Mouse (Mus musculus): ENCODE data around the gene Foxa2. TPM values are rescaled to one million over a fixed set of nuclear protein-coding genes. Genes with fewer than 3 reads are reported as not detected.

The Foxa2 gene
- 0.17 and 0.67 TPM in 2 replicates for polyA plus RNA-seq (2016; fragmentation: Nextera tagmentation; extraction: Ambion mirVana)

GRCm38 (mm10) chr2:148046799-148047165 is at the start of gene Foxa2:
TSS of gene Foxa2 (minus strand) at chr2:148046969.
- Histone ChIP-seq H3K4me3 (peak within 1 kb of the TSS; percentile 40), H3K27me3 (ENCODE audit: poor library complexity, severe bottlenecking) (peaks cover 100% of the 10 kb centered on the region), H3K4me1 (peaks cover 36% of the 10 kb centered on the region), H3K27ac (no peak within 1 kb of the TSS), H3K36me3 (replicated peaks) (no peaks in the 10 kb centered on the region), H3K9me3 (no peaks in the 10 kb centered on the region)
- DNase-seq (ENCODE audit: extremely low spot score, low spot score) = no peak
- WGBS = under 1% methylated on average over 19 of the region's 19 CpGs

GRCm38 (mm10) chr2:148092089-148092488 is 45.3 kb upstream of the Foxa2 start:
- 94% methylated on average over 2 of the region's 2 CpGs for WGBS
- Histone ChIP-seq H3K36me3 (replicated peaks) (no peaks in the 10 kb centered on the region), H3K27me3 (ENCODE audit: poor library complexity, severe bottlenecking) (no peaks in the 10 kb centered on the region), H3K4me3 (no peak overlapping the region), H3K9me3 (no peaks in the 10 kb centered on the region), H3K4me1 (peaks cover 3% of the 10 kb centered on the region), H3K27ac (no peak overlapping the region)
- DNase-seq (ENCODE audit: extremely low spot score, low spot score) = no peak

GRCm38 (mm10) chr2:148091657-148092056 is 44.9 kb upstream of the Foxa2 start:
- no peaks in the 10 kb centered on the region for H3K36me3 ChIP-seq (replicated peaks)
- DNase-seq (ENCODE audit: extremely low spot score, low spot score) = no peak
- no peaks in the 10 kb centered on the region for H3K9me3 ChIP-seq
- H3K4me1 ChIP-seq = no peaks in the 10 kb centered on the region
- H3K27me3 ChIP-seq (ENCODE audit: poor library complexity, severe bottlenecking) = no peaks in the 10 kb centered on the region
- 82% methylated on average over 6 of the region's 6 CpGs for WGBS
- H3K27ac ChIP-seq = no peak overlapping the region
- H3K4me3 ChIP-seq = no peak overlapping the region

GRCm38 (mm10) chr2:148090071-148090470 is 43.3 kb upstream of the Foxa2 start:
- H3K4me1 ChIP-seq = no peaks in the 10 kb centered on the region

GRCm38 (mm10) chr2:148085529-148085928 is 38.8 kb upstream of the Foxa2 start:
- WGBS = 80% methylated on average over 5 of the region's 5 CpGs
- no peak for DNase-seq (ENCODE audit: extremely low spot score, low spot score)
- Histone ChIP-seq H3K27me3 (ENCODE audit: poor library complexity, severe bottlenecking) (no peaks in the 10 kb centered on the region), H3K36me3 (replicated peaks) (no peaks in the 10 kb centered on the region), H3K27ac (no peak overlapping the region), H3K9me3 (no peaks in the 10 kb centered on the region), H3K4me1 (no peaks in the 10 kb centered on the region), H3K4me3 (no peak overlapping the region)

More at GRCm38 (mm10) chr2:148090071-148090470, 43.3 kb upstream of the Foxa2 start:
- H3K4me3 ChIP-seq = no peak overlapping the region
- H3K27me3 ChIP-seq (ENCODE audit: poor library complexity, severe bottlenecking) = no peaks in the 10 kb centered on the region
- DNase-seq (ENCODE audit: extremely low spot score, low spot score) = no peak
- WGBS = 83% methylated on average over 2 of the region's 2 CpGs
- H3K27ac ChIP-seq = no peak overlapping the region
- no peaks in the 10 kb centered on the region for H3K9me3 ChIP-seq
- no peaks in the 10 kb centered on the region for H3K36me3 ChIP-seq (replicated peaks)

- Histone ChIP-seq H3K27me3 (ENCODE audit: poor library complexity, severe bottlenecking) (no peaks in the 10 kb centered on the region), H3K27ac (no peak overlapping the region), H3K9me3 (no peaks in the 10 kb centered on the region), H3K36me3 (replicated peaks) (no peaks in the 10 kb centered on the region), H3K4me3 (no peak overlapping the region), H3K4me1 (no peaks in the 10 kb centered on the region)
- DNase-seq (ENCODE audit: extremely low spot score, low spot score) = no peak
- WGBS = 84% methylated on average over 4 of the region's 4 CpGs
These were observed 38.4 kb upstream of the Foxa2 start for GRCm38 (mm10) chr2:148085126-148085525.

- H3K4me3 ChIP-seq = no peak overlapping the region
- 23% methylated on average over 8 of the region's 8 CpGs for WGBS
These were observed 35.5 kb upstream of the Foxa2 start for GRCm38 (mm10) chr2:148082283-148082682.

GRCm38 (mm10) chr2:148060705-148061104 is 13.9 kb upstream of the Foxa2 start:
- Histone ChIP-seq H3K4me3 (no peak overlapping the region), H3K4me1 (peaks cover 8% of the 10 kb centered on the region), H3K27me3 (ENCODE audit: poor library complexity, severe bottlenecking) (peaks cover 34% of the 10 kb centered on the region), H3K36me3 (replicated peaks) (no peaks in the 10 kb centered on the region), H3K27ac (no peak overlapping the region), H3K9me3 (no peaks in the 10 kb centered on the region)
- 56% methylated on average over 6 of the region's 6 CpGs for WGBS
- no peak for DNase-seq (ENCODE audit: extremely low spot score, low spot score)

More at GRCm38 (mm10) chr2:148082283-148082682, 35.5 kb upstream of the Foxa2 start:
- Histone ChIP-seq H3K27ac (no peak overlapping the region), H3K9me3 (no peaks in the 10 kb centered on the region), H3K4me1 (no peaks in the 10 kb centered on the region), H3K27me3 (ENCODE audit: poor library complexity, severe bottlenecking) (no peaks in the 10 kb centered on the region), H3K36me3 (replicated peaks) (no peaks in the 10 kb centered on the region)
- DNase-seq (ENCODE audit: extremely low spot score, low spot score) = peak; percentile 52

- 2% methylated on average over 6 of the region's 6 CpGs for WGBS
- DNase-seq (ENCODE audit: extremely low spot score, low spot score) = no peak
- Histone ChIP-seq H3K4me1 (peaks cover 9% of the 10 kb centered on the region), H3K4me3 (no peak overlapping the region), H3K27ac (no peak overlapping the region), H3K27me3 (ENCODE audit: poor library complexity, severe bottlenecking) (peaks cover 93% of the 10 kb centered on the region), H3K9me3 (no peaks in the 10 kb centered on the region), H3K36me3 (replicated peaks) (no peaks in the 10 kb centered on the region)
These were observed 6.6 kb upstream of the Foxa2 start for GRCm38 (mm10) chr2:148053411-148053810.

GRCm38 (mm10) chr2:148048484-148049129 is 1.8 kb upstream of the Foxa2 start:
- Histone ChIP-seq H3K9me3 (no peaks in the 10 kb centered on the region), H3K36me3 (replicated peaks) (no peaks in the 10 kb centered on the region), H3K27ac (no peak overlapping the region), H3K27me3 (ENCODE audit: poor library complexity, severe bottlenecking) (peaks cover 100% of the 10 kb centered on the region), H3K4me1 (peaks cover 39% of the 10 kb centered on the region), H3K4me3 (peak overlapping the region; percentile 39)
- WGBS = under 1% methylated on average over 41 of the region's 41 CpGs
- DNase-seq (ENCODE audit: extremely low spot score, low spot score) = peak; percentile 86

GRCm38 (mm10) chr2:148047611-148048010 is 842 bp upstream of the Foxa2 start:
- H3K27ac ChIP-seq = no peak overlapping the region
- peaks cover 36% of the 10 kb centered on the region for H3K4me1 ChIP-seq
- WGBS = 2% methylated on average over 8 of the region's 8 CpGs
- H3K27me3 ChIP-seq (ENCODE audit: poor library complexity, severe bottlenecking) = peaks cover 100% of the 10 kb centered on the region
- no peaks in the 10 kb centered on the region for H3K9me3 ChIP-seq
- H3K36me3 ChIP-seq (replicated peaks) = no peaks in the 10 kb centered on the region
- no peak for DNase-seq (ENCODE audit: extremely low spot score, low spot score)
- no peak overlapping the region for H3K4me3 ChIP-seq

GRCm38 (mm10) chr2:148045937-148046798 is 601 bp downstream of the Foxa2 start:
- Histone ChIP-seq H3K27ac (no peak overlapping the region), H3K9me3 (no peaks in the 10 kb centered on the region), H3K4me1 (peaks cover 38% of the 10 kb centered on the region), H3K4me3 (peak overlapping the region; percentile 40), H3K36me3 (replicated peaks) (no peaks in the 10 kb centered on the region), H3K27me3 (ENCODE audit: poor library complexity, severe bottlenecking) (peaks cover 100% of the 10 kb centered on the region)
- WGBS = under 1% methylated on average over 61 of the region's 65 CpGs
- DNase-seq (ENCODE audit: extremely low spot score, low spot score) = no peak

- H3K27ac ChIP-seq = no peak overlapping the region
- no peaks in the 10 kb centered on the region for H3K36me3 ChIP-seq (replicated peaks)
- H3K4me3 ChIP-seq = peak overlapping the region; percentile 40
- H3K27me3 ChIP-seq (ENCODE audit: poor library complexity, severe bottlenecking) = peaks cover 100% of the 10 kb centered on the region
- peaks cover 44% of the 10 kb centered on the region for H3K4me1 ChIP-seq
- no peak for DNase-seq (ENCODE audit: extremely low spot score, low spot score)
- under 1% methylated on average over 25 of the region's 25 CpGs for WGBS
- no peaks in the 10 kb centered on the region for H3K9me3 ChIP-seq
These were observed 1.2 kb downstream of the Foxa2 start for GRCm38 (mm10) chr2:148045543-148045936.
